27 mouse cellular contexts compared by ENCODE assay signal in the genomic region with DNA sequence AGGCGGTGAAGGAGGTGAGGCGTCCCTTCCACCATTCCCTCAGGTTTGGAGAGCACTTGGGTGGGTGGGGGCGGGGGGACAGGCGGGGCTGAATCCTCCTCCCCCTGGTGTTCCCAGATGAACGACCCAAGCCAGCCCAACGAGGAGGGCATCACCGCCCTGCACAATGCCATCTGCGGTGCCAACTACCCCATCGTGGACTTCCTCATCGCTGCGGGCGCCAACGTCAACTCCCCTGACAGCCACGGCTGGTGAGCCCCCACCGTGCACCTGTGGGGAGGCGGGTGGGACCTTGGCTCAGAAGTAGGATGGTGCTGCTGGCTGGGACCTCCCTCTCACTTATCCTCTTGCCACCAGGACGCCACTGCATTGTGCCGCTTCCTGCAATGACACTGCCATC. TPM values are rescaled to one million over a fixed set of nuclear protein-coding genes. Genes with fewer than 3 reads are reported as not detected.
DNase-seq lines count a peak whose midpoint lies in the region; ATAC-seq lines count a peak whose summit lies in the region.
"Had no signal": no experiment of that assay in that cellular context is flagged by ENCODE, and none has a peak within 500 bp of the region (broad histone marks: within the 10 kb centered on the region; RNA-seq: fewer than 3 reads in every experiment).

No protein-coding gene starts in this region.

- H3K27ac ChIP-seq in embryonic facial prominence, embryonic 12.5 days = no peak overlapping the region
- H3K27ac ChIP-seq in embryonic facial prominence, embryonic 10.5 days (replicated peaks) = no peak overlapping the region
- H3K27ac ChIP-seq in lung, embryonic 15.5 days = no peak overlapping the region
- H3K27ac ChIP-seq: embryonic facial prominence, embryonic 15.5 days; forebrain, embryonic 10.5 days; heart, adult 2 months; heart, embryonic 15.5 days; hindbrain, embryonic 15.5 days had no signal

- WGBS in embryonic facial prominence, embryonic 12.5 days = 74% methylated on average over 18 of the region's 18 CpGs
- WGBS in embryonic facial prominence, embryonic 10.5 days = 76% methylated on average over 18 of the region's 18 CpGs
- 75% methylated on average over 18 of the region's 18 CpGs for WGBS in lung, embryonic 15.5 days

- H3K36me3 ChIP-seq in embryonic facial prominence, embryonic 12.5 days = no peaks in the 10 kb centered on the region
- H3K36me3 ChIP-seq in embryonic facial prominence, embryonic 10.5 days (replicated peaks) = peaks cover 43% of the 10 kb centered on the region
- H3K36me3 ChIP-seq in lung, embryonic 15.5 days = no peaks in the 10 kb centered on the region
- H3K36me3 ChIP-seq: hindbrain, embryonic 15.5 days had no signal

- H3K4me3 ChIP-seq in embryonic facial prominence, embryonic 12.5 days = no peak overlapping the region
- H3K4me3 ChIP-seq in embryonic facial prominence, embryonic 10.5 days = no peak overlapping the region
- no peak overlapping the region for H3K4me3 ChIP-seq in lung, embryonic 15.5 days
- H3K4me3 ChIP-seq: embryonic facial prominence, embryonic 15.5 days; erythroblast, embryonic 14.5 days; forebrain, embryonic 10.5 days; heart, adult 2 months; heart, embryonic 15.5 days; hindbrain, embryonic 15.5 days had no signal

- no peaks in the 10 kb centered on the region for H3K9me3 ChIP-seq in embryonic facial prominence, embryonic 12.5 days
- no peaks in the 10 kb centered on the region for H3K9me3 ChIP-seq in embryonic facial prominence, embryonic 10.5 days
- no peaks in the 10 kb centered on the region for H3K9me3 ChIP-seq in lung, embryonic 15.5 days
- H3K9me3 ChIP-seq: embryonic facial prominence, embryonic 15.5 days; forebrain, embryonic 10.5 days; heart, embryonic 15.5 days; hindbrain, embryonic 15.5 days had no signal

- H3K4me2 ChIP-seq in embryonic facial prominence, embryonic 12.5 days (replicated peaks) = no peak overlapping the region
- no peak overlapping the region for H3K4me2 ChIP-seq in lung, embryonic 15.5 days
- H3K4me2 ChIP-seq: embryonic facial prominence, embryonic 15.5 days; heart, embryonic 11.5 days; heart, embryonic 15.5 days; hindbrain, embryonic 15.5 days had no signal

- H3K9ac ChIP-seq in embryonic facial prominence, embryonic 12.5 days = 0 out of 2 replicates have a peak overlapping the region, but pooled peaks have one; percentile 16
- no peak overlapping the region for H3K9ac ChIP-seq in lung, embryonic 15.5 days
- H3K9ac ChIP-seq: embryonic facial prominence, embryonic 15.5 days; heart, embryonic 15.5 days; hindbrain, embryonic 15.5 days had no signal

- H3K4me1 ChIP-seq in embryonic facial prominence, embryonic 12.5 days = no peaks in the 10 kb centered on the region
- no peaks in the 10 kb centered on the region for H3K4me1 ChIP-seq in embryonic facial prominence, embryonic 10.5 days
- no peaks in the 10 kb centered on the region for H3K4me1 ChIP-seq in lung, embryonic 15.5 days
- H3K4me1 ChIP-seq: embryonic facial prominence, embryonic 15.5 days; hindbrain, embryonic 15.5 days had no signal

- no peaks in the 10 kb centered on the region; the same call in 1 of the 2 replicates for H3K27me3 ChIP-seq in embryonic facial prominence, embryonic 12.5 days
- H3K27me3 ChIP-seq in embryonic facial prominence, embryonic 10.5 days (replicated peaks; ENCODE audit: low read depth, poor library complexity, severe bottlenecking) = peaks cover 8% of the 10 kb centered on the region; the same call in 1 of the 2 replicates
- no peaks in the 10 kb centered on the region for H3K27me3 ChIP-seq in lung, embryonic 15.5 days
- H3K27me3 ChIP-seq: embryonic facial prominence, embryonic 15.5 days; heart, embryonic 15.5 days; hindbrain, embryonic 15.5 days had no signal

- no peak for ATAC-seq in embryonic facial prominence, embryonic 12.5 days (ENCODE audit: insufficient number of reproducible peaks, insufficient read depth, low FRiP score, low TSS enrichment)
- ATAC-seq in lung, embryonic 15.5 days (ENCODE audit: borderline replicate concordance, extremely low read depth, low FRiP score, low TSS enrichment) = peak; percentile 13; the same call in 1 of the 2 replicates
- no peak for ATAC-seq in cerebellum, adult (ENCODE audit: insufficient number of reproducible peaks, low FRiP score, low TSS enrichment)
- ATAC-seq: CD4-positive, CD25-positive, alpha-beta regulatory T cell, adult 4 months; forebrain, embryonic 16.5 days; inflammation-experienced regulatory T-cells, adult 6 months had no signal

- DNase-seq in embryonic facial prominence, embryonic 10.5 days (ENCODE audit: low spot score) = no peak
- no peak for DNase-seq in lung, adult 18-20 months
- DNase-seq in thymus, postnatal 4 days = peak; percentile 12
- DNase-seq in thymus, postnatal 10 days (ENCODE audit: low spot score in 2 of 2) = no peak
- no peak for DNase-seq in natural killer cell, adult 2 months (ENCODE audit: low spot score in 2 of 2)
- DNase-seq: adrenal gland, adult 8-10 months; adrenal gland, postnatal 36 days; B cell, adult 2 months; cerebellum, adult 11 months; cerebellum, adult 8-10 months; cerebellum, postnatal 14 days; gastrocnemius, postnatal 10 days; heart, adult 2 months; heart, postnatal 14 days had no signal

RNA-seq across cellular contexts. Expression of gene Ercc2, which starts 6.4 kb away (rescaled TPM):
- polyA plus RNA-seq in embryonic facial prominence, embryonic 12.5 days (2016; fragmentation: Nextera tagmentation; extraction: Ambion mirVana) = 19.9 and 23.2 TPM in 2 replicates
- polyA plus RNA-seq in embryonic facial prominence, embryonic 10.5 days (2016; fragmentation: Nextera tagmentation; extraction: Ambion mirVana) = 28.1 and 28.8 TPM in 2 replicates
- 14.4 and 15.7 TPM in 2 replicates for polyA plus RNA-seq in lung, embryonic 15.5 days (2015; fragmentation: Nextera tagmentation; extraction: Ambion mirVana)

RNA-seq across cellular contexts. Expression of gene Ppp1r13l, which starts 15.8 kb away (rescaled TPM):
- polyA plus RNA-seq in embryonic facial prominence, embryonic 12.5 days (2016; fragmentation: Nextera tagmentation; extraction: Ambion mirVana) = 7.3 and 8.1 TPM in 2 replicates
- polyA plus RNA-seq in embryonic facial prominence, embryonic 10.5 days (2016; fragmentation: Nextera tagmentation; extraction: Ambion mirVana) = 6.9 and 7.1 TPM in 2 replicates
- polyA plus RNA-seq in lung, embryonic 15.5 days (2015; fragmentation: Nextera tagmentation; extraction: Ambion mirVana) = 6.3 and 6.8 TPM in 2 replicates
- polyA plus RNA-seq: CD4-positive, CD25-positive, alpha-beta regulatory T cell, adult 4 months; inflammation-experienced regulatory T-cells, adult 6 months had no signal

RNA-seq across cellular contexts. Expression of gene Cd3eap, which starts 16.1 kb away (rescaled TPM):
- 27.1 and 28.0 TPM in 2 replicates for polyA plus RNA-seq in embryonic facial prominence, embryonic 12.5 days (2016; fragmentation: Nextera tagmentation; extraction: Ambion mirVana)
- 26.8 and 28.9 TPM in 2 replicates for polyA plus RNA-seq in embryonic facial prominence, embryonic 10.5 days (2016; fragmentation: Nextera tagmentation; extraction: Ambion mirVana)
- polyA plus RNA-seq in lung, embryonic 15.5 days (2015; fragmentation: Nextera tagmentation; extraction: Ambion mirVana) = 20.1 and 21.7 TPM in 2 replicates

RNA-seq across cellular contexts. Expression of gene Klc3, which starts 28.5 kb away (rescaled TPM):
- 10.6 and 10.7 TPM in 2 replicates for polyA plus RNA-seq in embryonic facial prominence, embryonic 12.5 days (2016; fragmentation: Nextera tagmentation; extraction: Ambion mirVana)
- 7.9 and 8.8 TPM in 2 replicates for polyA plus RNA-seq in embryonic facial prominence, embryonic 10.5 days (2016; fragmentation: Nextera tagmentation; extraction: Ambion mirVana)
- 13.3 and 18.4 TPM in 2 replicates for polyA plus RNA-seq in lung, embryonic 15.5 days (2015; fragmentation: Nextera tagmentation; extraction: Ambion mirVana)
- polyA plus RNA-seq: erythroblast, embryonic 14.5 days had no signal

RNA-seq across cellular contexts. Expression of gene Ckm, which starts 29.2 kb away (rescaled TPM):
- 0.52 TPM in 1 of 2 replicates, not detected in the other for polyA plus RNA-seq in embryonic facial prominence, embryonic 12.5 days (2016; fragmentation: Nextera tagmentation; extraction: Ambion mirVana)
- 0.20 TPM in 1 of 2 replicates, not detected in the other for polyA plus RNA-seq in embryonic facial prominence, embryonic 10.5 days (2016; fragmentation: Nextera tagmentation; extraction: Ambion mirVana)
- polyA plus RNA-seq in lung, embryonic 15.5 days (2015; fragmentation: Nextera tagmentation; extraction: Ambion mirVana) = 52.5 and 53.0 TPM in 2 replicates
- polyA plus RNA-seq: CD4-positive, CD25-positive, alpha-beta regulatory T cell, adult 4 months; erythroblast, embryonic 14.5 days; forebrain, embryonic 10.5 days; hindbrain, embryonic 11.5 days had no signal
